Mouse (Mus musculus) MEL (cell line): ENCODE measurements at regions not wholly inside any gene's neighbourhood (a gene's known extent, or its start where the extent isn't known, plus 50 kb on each side); places are given as distances from the start of the nearest gene placed in this dataset.

Source experiments
- DNase-seq: peaks from one replicate; pipeline ENCODE4 v3.0.0; 2011; ENCODE audit warnings: low read depth, low spot score
- H3K27ac ChIP-seq: 2 replicates; pipeline ENCODE4 v1.5.1; 2012; ENCODE audit warnings: low read depth, mild to moderate bottlenecking, control low read depth, low read length, moderate library complexity; ENCODE audit not compliant: control insufficient read depth
- H3K27me3 ChIP-seq, 2 experiments: fragments of 150-350 bp in 1 of 2; sonication (generic) in 1 of 2; 2 replicates each; pipeline ENCODE4 v1.6.1; 2012; ENCODE audit warnings: low read length in 2 of 2, mild to moderate bottlenecking in 2 of 2, improper control_type of control experiment in 1 of 2, moderate library complexity in 1 of 2; ENCODE audit not compliant: insufficient read depth in 2 of 2, control insufficient read depth in 1 of 2
- H3K36me3 ChIP-seq, 2 experiments: 2 replicates each; pipeline ENCODE4 v1.6.1; 2012 to 2014; ENCODE audit warnings: low read length in 2 of 2, improper control_type of control experiment in 1 of 2, inconsistent platforms in 1 of 2, mild to moderate bottlenecking in 1 of 2; ENCODE audit not compliant: insufficient read depth in 2 of 2, control insufficient read depth in 1 of 2
- H3K4me1 ChIP-seq, 2 experiments: fragments of 150-350 bp in 1 of 2; sonication (generic) in 1 of 2; 2 replicates each; pipeline ENCODE4 v1.6.1; 2012; ENCODE audit warnings: low read length in 2 of 2, improper control_type of control experiment in 1 of 2, mild to moderate bottlenecking in 1 of 2; ENCODE audit not compliant: insufficient read depth in 2 of 2, control insufficient read depth in 1 of 2
- H3K4me3 ChIP-seq, 2 experiments: fragments of 150-350 bp in 1 of 2; sonication (generic) in 1 of 2; 2 replicates each; pipeline ENCODE4 v1.5.1; 2012; ENCODE audit warnings: low read depth in 2 of 2, low read length in 2 of 2, mild to moderate bottlenecking in 2 of 2, moderate library complexity in 2 of 2, control low read depth in 1 of 2, improper control_type of control experiment in 1 of 2; ENCODE audit not compliant: control insufficient read depth in 1 of 2, insufficient read depth in 1 of 2
- H3K79me2 ChIP-seq: 2 replicates; pipeline ENCODE4 v1.6.1; 2012; ENCODE audit warnings: mild to moderate bottlenecking, low read length, moderate library complexity; ENCODE audit not compliant: control insufficient read depth, poor library complexity, insufficient read depth
- H3K9ac ChIP-seq: 2 replicates; pipeline ENCODE4 v1.6.1; 2012; ENCODE audit warnings: low read depth, mild to moderate bottlenecking, control low read depth, low read length, moderate library complexity; ENCODE audit not compliant: control insufficient read depth, poor library complexity, severe bottlenecking
- H3K9me3 ChIP-seq: fragments of 150-350 bp; sonication (generic); replicated peaks from 2 replicates; pipeline ENCODE4 v1.6.1; 2012; ENCODE audit warnings: mild to moderate bottlenecking, low read length, improper control_type of control experiment, moderate library complexity; ENCODE audit not compliant: insufficient read depth
- CHD1 ChIP-seq: IDR thresholded peaks from 2 replicates; pipeline ENCODE4 v1.6.1; 2012; ENCODE audit warnings: low read depth, mild to moderate bottlenecking, inconsistent platforms, low read length, improper control_type of control experiment
- EP300 ChIP-seq, 2 experiments: IDR thresholded peaks; 2 replicates each; pipeline ENCODE4 v1.6.1; 2011; ENCODE audit warnings: improper control_type of control experiment in 2 of 2, low read length in 2 of 2, low read depth in 1 of 2, mild to moderate bottlenecking in 1 of 2
- GABPA ChIP-seq: IDR thresholded peaks from 2 replicates; pipeline ENCODE4 v1.6.1; 2012; ENCODE audit warnings: low read depth, mild to moderate bottlenecking, inconsistent platforms, low read length, improper control_type of control experiment, moderate library complexity
- GATA1 ChIP-seq: IDR thresholded peaks from 2 replicates; pipeline ENCODE4 v1.6.1; 2011; ENCODE audit warnings: low read depth, low read length, improper control_type of control experiment
- HCFC1 ChIP-seq: IDR thresholded peaks from 2 replicates; pipeline ENCODE4 v1.6.1; 2012; ENCODE audit warnings: low read depth, mild to moderate bottlenecking, inconsistent platforms, low read length, improper control_type of control experiment, moderate library complexity
- JUND ChIP-seq: IDR thresholded peaks from 2 replicates; pipeline ENCODE4 v1.6.1; 2011; ENCODE audit warnings: low read depth, mild to moderate bottlenecking, improper control_type of control experiment, low read length
- KAT2A ChIP-seq: conservative IDR thresholded peaks from 2 replicates; pipeline ENCODE4 v1.6.1; 2012; ENCODE audit warnings: low read depth, low read length, improper control_type of control experiment, inconsistent platforms
- MAFK ChIP-seq: IDR thresholded peaks from 2 replicates; pipeline ENCODE4 v1.6.1; 2011; ENCODE audit warnings: low read depth, mild to moderate bottlenecking, low read length, improper control_type of control experiment, borderline replicate concordance
- MAX ChIP-seq: IDR thresholded peaks from 2 replicates; pipeline ENCODE4 v1.6.1; 2011; ENCODE audit warnings: low read length, improper control_type of control experiment
- MEF2A ChIP-seq: IDR thresholded peaks from 2 replicates; pipeline ENCODE4 v1.6.1; 2014; ENCODE audit warnings: low read depth, mild to moderate bottlenecking, inconsistent platforms, low read length, improper control_type of control experiment; ENCODE audit not compliant: poor library complexity, insufficient replicate concordance, severe bottlenecking; ENCODE audit errors: extremely low read depth
- MXI1 ChIP-seq: IDR thresholded peaks from 2 replicates; pipeline ENCODE4 v1.6.1; 2011; ENCODE audit warnings: mild to moderate bottlenecking, low read depth, low read length, improper control_type of control experiment
- MYB ChIP-seq: IDR thresholded peaks from 2 replicates; pipeline ENCODE4 v1.6.1; 2011; ENCODE audit warnings: mild to moderate bottlenecking, low read depth, low read length, improper control_type of control experiment
- NELFE ChIP-seq: IDR thresholded peaks from 2 replicates; pipeline ENCODE4 v1.6.1; 2011; ENCODE audit warnings: low read depth, low read length, improper control_type of control experiment
- NRF1 ChIP-seq: IDR thresholded peaks from 2 replicates; pipeline ENCODE4 v1.6.1; 2014; ENCODE audit warnings: low read depth, mild to moderate bottlenecking, inconsistent platforms, low read length, improper control_type of control experiment, moderate library complexity; ENCODE audit not compliant: poor library complexity, insufficient read depth, severe bottlenecking
- POLR2A ChIP-seq, 2 experiments: IDR thresholded peaks; 2 replicates each; pipeline ENCODE4 v1.6.1; 2011 to 2012; ENCODE audit warnings: low read length in 2 of 2, mild to moderate bottlenecking in 2 of 2, control low read depth in 1 of 2, improper control_type of control experiment in 1 of 2, low read depth in 1 of 2, moderate library complexity in 1 of 2; ENCODE audit not compliant: control insufficient read depth in 1 of 2, insufficient read depth in 1 of 2, poor library complexity in 1 of 2
- POLR2AphosphoS2 ChIP-seq: IDR thresholded peaks from 2 replicates; pipeline ENCODE4 v1.6.1; 2011; ENCODE audit warnings: low read length, improper control_type of control experiment
- POLR2AphosphoS5 ChIP-seq: IDR thresholded peaks from 2 replicates; pipeline ENCODE4 v1.6.1; 2012; ENCODE audit warnings: low read depth, borderline replicate concordance, mild to moderate bottlenecking, inconsistent platforms, low read length, moderate library complexity, mixed read lengths
- RAD21 ChIP-seq: IDR thresholded peaks from 2 replicates; pipeline ENCODE4 v1.6.1; 2011; ENCODE audit warnings: mild to moderate bottlenecking, low read depth, low read length, improper control_type of control experiment
- RCOR1 ChIP-seq: IDR thresholded peaks from 2 replicates; pipeline ENCODE4 v1.6.1; 2012; ENCODE audit warnings: low read depth, mild to moderate bottlenecking, inconsistent platforms, low read length, improper control_type of control experiment
- SIN3A ChIP-seq: IDR thresholded peaks from 2 replicates; pipeline ENCODE4 v1.6.1; 2012; ENCODE audit warnings: low read length, improper control_type of control experiment, inconsistent platforms
- TAL1 ChIP-seq: IDR thresholded peaks from 2 replicates; pipeline ENCODE4 v1.6.1; 2012; ENCODE audit warnings: mild to moderate bottlenecking, inconsistent platforms, low read length, moderate library complexity, mixed read lengths
- TCF12 ChIP-seq: IDR thresholded peaks from 2 replicates; pipeline ENCODE4 v1.6.1; 2014; ENCODE audit warnings: low read depth, mild to moderate bottlenecking, inconsistent platforms, low read length, improper control_type of control experiment, moderate library complexity
- UBTF ChIP-seq: IDR thresholded peaks from 2 replicates; pipeline ENCODE4 v1.6.1; 2012; ENCODE audit warnings: low read depth, mild to moderate bottlenecking, inconsistent platforms, low read length, improper control_type of control experiment, moderate library complexity, borderline replicate concordance; ENCODE audit not compliant: insufficient read depth
- USF1 ChIP-seq: IDR thresholded peaks from 2 replicates; pipeline ENCODE4 v1.6.1; 2014; ENCODE audit warnings: low read depth, mild to moderate bottlenecking, inconsistent platforms, low read length, improper control_type of control experiment, moderate library complexity
- ZKSCAN1 ChIP-seq: IDR thresholded peaks from 2 replicates; pipeline ENCODE4 v1.6.1; 2012; ENCODE audit warnings: low read depth, mild to moderate bottlenecking, inconsistent platforms, low read length, improper control_type of control experiment, moderate library complexity
- ZMIZ1 ChIP-seq: IDR thresholded peaks from 2 replicates; pipeline ENCODE4 v1.6.1; 2012; ENCODE audit warnings: low read depth, mild to moderate bottlenecking, inconsistent platforms, low read length, improper control_type of control experiment, moderate library complexity
- ZNF384 ChIP-seq: IDR thresholded peaks from 2 replicates; pipeline ENCODE4 v1.6.1; 2012; ENCODE audit warnings: low read depth, mild to moderate bottlenecking, inconsistent platforms, low read length, improper control_type of control experiment

DNA sequence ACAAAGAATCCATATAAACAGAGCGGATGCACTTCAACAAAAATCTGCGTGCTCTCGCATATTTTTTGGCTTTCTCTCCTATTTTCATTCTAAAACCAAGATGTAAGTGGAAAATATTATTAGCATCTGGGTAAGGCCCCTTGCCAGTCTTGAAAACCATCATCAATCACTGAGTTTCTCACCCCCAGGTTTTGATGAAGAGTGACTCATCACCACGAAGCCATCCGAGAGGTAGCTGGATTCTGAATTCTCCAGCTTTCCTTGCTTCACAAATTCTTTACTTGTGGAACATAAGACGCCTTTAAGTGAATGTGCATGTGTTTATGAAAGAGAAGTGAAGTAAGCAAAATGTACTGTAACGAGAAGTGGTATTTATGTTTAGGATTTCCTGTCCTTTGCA lies 71.2 kb downstream of the Rdh14 start:
- DNase-seq: no peak
- Histone ChIP-seq H3K4me3 (no peak overlapping the region), H3K27ac (no peak overlapping the region), H3K9ac (no peak overlapping the region), H3K79me2 (no peaks in the 10 kb centered on the region), H3K4me1 (no peaks in the 10 kb centered on the region), H3K36me3 (no peaks in the 10 kb centered on the region), H3K27me3 (no peaks in the 10 kb centered on the region), H3K9me3 (no peaks in the 10 kb centered on the region)
- no peak for TF ChIP-seq NRF1
- no peak for TF ChIP-seq KAT2A
- no peak for TF ChIP-seq MAFK
- TF ChIP-seq SIN3A: no peak
- no peak for TF ChIP-seq TAL1
- TF ChIP-seq RCOR1: no peak
- TF ChIP-seq RAD21: no peak
- TF ChIP-seq JUND: no peak
- no peak for TF ChIP-seq UBTF
- no peak for TF ChIP-seq POLR2A (IDR thresholded peaks at IDR 0.05; ENCODE audit: control insufficient read depth in 1 of 2, insufficient read depth in 1 of 2, low read depth in 1 of 2, low read length in 2 of 2, poor library complexity in 1 of 2)
- no peak for TF ChIP-seq USF1
- TF ChIP-seq ZNF384: no peak
- TF ChIP-seq GABPA: no peak
- no peak for TF ChIP-seq HCFC1
- no peak for TF ChIP-seq EP300 (IDR thresholded peaks at IDR 0.05; ENCODE audit: low read depth in 1 of 2, low read length in 2 of 2)
- TF ChIP-seq ZMIZ1: no peak

- no peaks in the 10 kb centered on the region for H3K79me2 ChIP-seq
- no peak for DNase-seq
- no peaks in the 10 kb centered on the region for H3K27me3 ChIP-seq
- no peak for TF ChIP-seq MEF2A
- TF ChIP-seq MXI1: no peak
- no peak for TF ChIP-seq HCFC1
- TF ChIP-seq TCF12: no peak
- TF ChIP-seq MYB: no peak
- no peak for TF ChIP-seq RAD21
- no peak for TF ChIP-seq KAT2A
- TF ChIP-seq MAX: no peak
- no peak for TF ChIP-seq MAFK
- no peak for TF ChIP-seq RCOR1
- no peak for TF ChIP-seq ZKSCAN1
- TF ChIP-seq GATA1: no peak
- TF ChIP-seq CHD1: no peak
- TF ChIP-seq POLR2AphosphoS5: no peak
- no peak for TF ChIP-seq GABPA
- TF ChIP-seq UBTF: no peak
- TF ChIP-seq POLR2AphosphoS2: no peak
- TF ChIP-seq NRF1: no peak
- TF ChIP-seq ZMIZ1: no peak
- TF ChIP-seq NELFE: no peak
- no peaks in the 10 kb centered on the region for H3K36me3 ChIP-seq
- H3K4me3 ChIP-seq: no peak overlapping the region
- no peaks in the 10 kb centered on the region for H3K4me1 ChIP-seq
- no peak overlapping the region for H3K9ac ChIP-seq
- H3K9me3 ChIP-seq: no peaks in the 10 kb centered on the region
- no peak overlapping the region for H3K27ac ChIP-seq
Measured at GRCm38 (mm10) chr12:10462956-10463355, 72.4 kb downstream of the Rdh14 start.
